Mouse (Mus musculus) gastrocnemius, postnatal 14 days (tissue): Measurements from ENCODE around the gene Zscan10. TPM values are rescaled to one million over a fixed set of nuclear protein-coding genes. Genes with fewer than 3 reads are reported as not detected.
"Not testable (repeated sequence)": the region's sequence is repeated elsewhere in the genome, so short reads cannot be mapped to it uniquely, and the experiment has no call there.

ENCODE experiments used
- DNase-seq: peaks from one replicate; pipeline ENCODE4 v3.0.0; 2021; ENCODE audit warnings: mixed read lengths
- intact Hi-C: fragments of 180-260 bp; cut with DNase I; formaldehyde crosslinking; loops from one replicate; pipeline ENCODE4 v1.15.1; 2025; ENCODE audit warnings: low total_unique reads
- total RNA-seq, 2 experiments: library from RNA; stranded (reverse); gene quantifications; 2 replicates each; pipeline ENCODE4 v1.2.3; 2021

The Zscan10 gene
- total RNA-seq, 2 experiments from 2014 or later = not detected

DNA sequence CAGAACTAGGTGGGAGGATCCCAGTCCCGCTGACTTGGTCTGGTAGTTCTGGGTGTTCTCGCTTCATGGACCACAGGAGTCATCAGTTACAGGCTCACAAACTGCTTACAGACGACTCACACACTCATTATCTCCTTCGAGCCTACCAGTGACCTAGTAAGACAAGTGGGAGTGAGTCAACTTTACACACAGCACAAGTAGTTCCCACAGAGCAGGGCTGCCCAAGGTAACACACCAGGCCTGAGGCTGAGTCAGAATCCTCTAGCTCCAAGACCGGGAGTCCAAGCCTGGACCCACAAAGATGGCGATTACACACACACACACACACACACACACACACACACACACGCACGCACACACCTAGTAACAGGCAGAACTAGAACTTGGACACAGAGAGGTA lies 15.9 kb upstream of the Zscan10 start:
- no peak for DNase-seq
- intact Hi-C loops = no loop called here

DNA sequence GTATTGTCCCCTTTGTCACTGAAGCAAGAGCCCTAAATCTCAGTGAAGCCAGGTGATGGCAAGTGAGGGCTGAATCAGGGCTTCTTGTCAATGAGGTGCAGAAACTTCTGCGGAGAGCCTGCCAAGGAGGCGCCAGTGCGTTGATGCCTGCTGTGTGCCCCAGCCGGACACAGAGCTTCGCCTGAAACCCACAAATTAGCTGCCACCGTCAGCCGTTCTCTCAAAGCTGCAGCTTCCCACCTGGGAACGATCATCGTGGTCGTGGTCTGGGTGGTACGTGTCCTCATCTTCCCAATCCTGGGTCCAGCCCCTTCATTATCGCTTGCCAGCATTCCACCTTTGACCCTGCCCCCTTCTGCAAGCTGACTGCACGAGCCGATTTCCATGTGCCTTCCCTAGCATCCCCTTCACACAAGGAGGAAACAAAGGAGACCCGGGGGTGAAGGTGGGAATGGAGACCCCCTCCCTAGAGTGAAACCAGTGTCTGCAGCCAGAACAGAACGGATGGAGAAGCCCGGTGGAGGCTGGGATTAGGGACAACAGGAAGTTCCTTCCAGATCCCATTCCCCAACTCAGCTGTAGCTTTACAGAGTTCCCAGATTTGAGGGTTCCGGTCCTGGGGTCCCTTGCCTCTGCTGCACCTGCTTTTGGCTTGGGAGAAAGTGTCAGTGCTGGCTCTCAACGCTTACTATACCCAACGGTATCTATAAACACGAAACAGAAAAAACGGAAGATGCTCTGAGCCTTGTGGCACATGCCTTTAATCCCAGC lies 14.8 kb upstream of the Zscan10 start:
- DNase-seq = peak; percentile 34
- intact Hi-C loops = no loop called here

DNA sequence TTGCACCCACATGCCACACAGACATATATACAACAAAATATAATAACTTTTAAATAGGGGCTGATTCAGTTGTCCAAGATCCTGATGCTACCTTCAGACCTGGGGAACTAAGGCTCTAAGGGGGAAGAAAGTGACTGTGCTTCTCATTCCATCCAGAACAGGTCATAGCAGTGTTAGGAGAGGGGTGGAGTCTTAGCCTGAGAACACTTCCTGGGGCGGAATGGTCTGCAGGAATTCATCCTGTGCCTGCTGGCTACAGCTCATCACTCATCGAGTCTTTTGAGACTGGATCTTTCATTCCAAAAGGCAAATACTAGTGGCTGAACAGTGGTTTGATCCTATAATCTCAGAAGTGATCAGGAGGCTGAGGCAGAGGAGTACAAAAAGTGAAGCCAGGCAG lies 13.4 kb upstream of the Zscan10 start:
- intact Hi-C loops = no loop called here

DNA sequence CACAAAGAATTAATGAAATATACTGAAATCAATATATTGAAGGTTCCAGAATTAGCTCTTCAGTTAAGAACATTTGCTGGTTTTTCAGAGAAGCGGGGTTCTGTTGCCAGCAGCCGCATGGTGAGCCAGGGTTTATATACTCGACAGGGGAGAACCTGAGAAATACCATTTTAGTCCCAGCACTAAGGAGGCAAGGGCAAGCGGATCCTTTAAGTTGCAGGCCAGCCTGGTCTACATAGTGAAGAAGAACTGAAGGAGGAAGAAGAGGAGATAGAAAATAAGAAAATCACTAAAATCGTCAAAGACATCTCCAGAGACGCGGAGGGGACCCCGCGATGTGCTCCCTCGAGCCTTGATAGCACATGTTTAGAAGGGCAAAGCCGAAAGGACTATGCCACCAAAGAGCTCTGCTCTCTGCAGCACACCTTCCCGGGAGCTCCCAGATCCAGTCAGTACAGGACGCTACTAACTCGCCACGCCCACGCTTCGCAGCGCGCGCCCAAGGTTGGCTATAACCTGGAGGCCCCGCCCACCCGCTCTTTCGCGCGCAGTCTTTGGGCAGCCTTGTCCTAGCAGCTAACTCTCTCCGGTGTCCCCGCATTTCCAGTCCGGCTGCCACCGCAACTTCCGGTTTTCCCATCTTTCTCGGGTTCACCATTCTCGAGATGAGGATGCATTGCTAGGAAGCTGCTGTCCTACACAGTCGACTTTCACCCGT lies 8.3 kb upstream of the Zscan10 start:
- DNase-seq = peak; percentile 94
- intact Hi-C loops = no loop called here

More for the DNA sequence above, 13.4 kb upstream of the Zscan10 start:
- no peak for DNase-seq

GRCm38 (mm10) chr17:23592926-23593300 lies 7.7 kb upstream of the Zscan10 start:
- no peak for DNase-seq
- intact Hi-C loops = no loop called here

DNA sequence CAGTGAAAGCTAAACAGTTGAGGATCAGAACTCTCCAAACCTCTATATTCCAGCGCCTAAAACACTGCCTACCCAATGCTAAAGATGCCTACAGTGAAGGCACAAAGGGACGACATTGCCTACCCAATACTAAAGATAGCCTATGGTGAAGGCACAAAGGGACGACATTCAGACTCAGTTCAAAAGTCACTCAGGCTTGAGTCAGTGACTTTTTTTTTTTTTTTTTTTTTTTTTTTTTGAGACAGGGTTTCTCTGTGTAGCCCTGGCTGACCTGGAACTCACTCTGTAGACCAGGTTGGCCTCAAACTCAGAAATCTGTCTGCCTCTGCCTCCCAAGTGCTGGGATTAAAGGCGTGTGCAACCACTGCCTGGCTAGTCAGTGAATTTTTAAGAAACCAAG lies 5.5 kb upstream of the Zscan10 start:
- DNase-seq, intact Hi-C loops: not testable (repeated sequence)

DNA sequence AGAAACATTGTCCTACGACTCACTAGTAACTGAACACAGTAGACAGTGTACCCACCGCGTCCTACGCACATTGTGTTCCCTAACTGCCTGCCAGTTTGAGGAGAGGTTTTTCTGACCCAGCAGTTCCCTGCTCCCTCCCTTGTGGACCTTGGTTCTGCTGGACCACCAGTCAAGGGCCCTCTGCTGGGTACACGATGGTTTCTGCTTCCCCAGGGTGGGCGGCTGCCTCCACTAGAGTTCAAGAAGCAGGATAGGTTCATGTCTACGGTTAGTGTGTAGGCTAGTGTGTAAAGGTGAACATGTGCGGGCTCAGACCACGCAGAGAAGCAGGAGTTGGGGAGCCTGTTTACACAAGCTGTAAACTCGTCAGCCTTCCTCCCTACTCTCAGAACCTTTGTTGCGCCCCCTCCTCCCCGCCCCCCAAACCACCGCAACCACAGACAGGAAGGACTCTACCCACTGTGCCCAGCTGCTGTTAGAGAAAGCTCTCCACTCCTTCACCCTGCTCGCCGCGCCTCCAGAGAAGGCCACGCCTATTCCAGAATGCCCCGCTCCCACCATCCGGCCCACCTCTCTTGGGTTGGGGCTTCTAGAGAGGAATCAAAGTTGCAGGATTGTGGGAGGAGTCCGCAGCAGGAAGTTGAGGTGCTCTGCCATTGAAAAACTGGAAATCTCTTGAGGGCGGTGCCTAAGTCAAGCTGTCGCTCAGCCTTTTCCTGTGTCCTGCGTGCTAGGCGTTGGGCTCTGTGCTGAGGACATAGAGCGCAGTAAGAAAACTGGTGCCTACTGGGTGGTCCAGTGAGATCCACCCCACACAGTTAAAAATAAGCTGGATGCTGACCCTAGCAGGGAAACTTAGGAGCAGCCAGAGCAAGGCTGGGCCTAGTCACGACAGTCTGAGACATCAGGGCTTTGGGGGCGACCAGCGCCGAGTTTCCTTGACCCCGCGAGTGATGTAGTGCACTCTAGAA lies 1.8 kb upstream of the Zscan10 start, which contains the start of gene Zfp13:
TSS of gene Zfp13 (minus strand) at position 906 of the 971 bp plus-strand sequence.
- intact Hi-C loops = no loop called here

DNA sequence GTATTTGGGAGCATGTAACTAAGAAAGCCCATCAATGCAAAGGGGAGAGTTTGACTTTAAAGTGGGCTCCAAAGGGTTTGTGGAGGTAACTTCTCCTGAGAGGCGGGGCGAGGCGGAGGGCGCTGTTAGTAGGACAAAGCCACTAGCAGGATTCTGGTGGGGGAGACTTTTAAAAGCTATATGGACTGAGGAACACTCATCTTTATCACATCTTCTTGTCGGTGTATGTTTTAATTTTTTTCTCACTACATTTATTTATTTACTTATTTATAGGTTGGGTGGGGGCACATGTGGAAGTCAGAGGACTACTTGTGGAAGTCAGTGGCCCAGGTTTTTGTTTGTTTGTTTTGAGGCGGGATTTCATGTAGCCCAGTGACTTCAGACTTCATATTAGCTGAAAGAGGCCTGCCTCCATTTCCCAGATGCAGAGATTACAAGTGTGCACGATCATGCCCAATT lies 1.0 kb upstream of the Zscan10 start:
- intact Hi-C loops = no loop called here
- no peak for DNase-seq

More for the DNA sequence above, 1.8 kb upstream of the Zscan10 start, which contains the start of gene Zfp13:
- peak; percentile 84 for DNase-seq

GRCm38 (mm10) chr17:23601836-23602585 lies 1.4 kb downstream of the Zscan10 start:
- no peak for DNase-seq
- intact Hi-C loops = no loop called here

DNA sequence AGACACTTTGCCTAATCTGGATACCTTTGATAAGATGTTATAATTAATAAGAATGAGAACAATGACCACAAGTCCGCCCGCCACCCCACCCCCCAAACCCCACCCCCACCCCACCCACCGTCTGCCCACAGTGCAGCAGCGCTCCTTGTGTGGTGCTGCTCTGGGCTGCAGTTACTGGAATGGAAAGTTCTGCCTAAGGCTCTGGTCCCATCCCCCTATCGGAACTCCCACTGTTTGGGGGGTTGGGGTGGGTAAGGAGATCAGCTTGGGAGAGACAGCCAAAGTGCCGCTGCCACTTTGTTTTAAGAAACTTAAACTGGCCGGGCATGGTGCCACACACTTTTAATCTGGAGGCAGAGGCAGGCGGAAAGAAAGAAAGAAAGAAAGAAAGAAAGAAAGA lies 2.4 kb downstream of the Zscan10 start:
- intact Hi-C loops = no loop called here
- DNase-seq = no peak

- intact Hi-C loops = no loop called here
- DNase-seq = no peak
Measured at GRCm38 (mm10) chr17:23603542-23603941, 2.9 kb downstream of the Zscan10 start.

DNA sequence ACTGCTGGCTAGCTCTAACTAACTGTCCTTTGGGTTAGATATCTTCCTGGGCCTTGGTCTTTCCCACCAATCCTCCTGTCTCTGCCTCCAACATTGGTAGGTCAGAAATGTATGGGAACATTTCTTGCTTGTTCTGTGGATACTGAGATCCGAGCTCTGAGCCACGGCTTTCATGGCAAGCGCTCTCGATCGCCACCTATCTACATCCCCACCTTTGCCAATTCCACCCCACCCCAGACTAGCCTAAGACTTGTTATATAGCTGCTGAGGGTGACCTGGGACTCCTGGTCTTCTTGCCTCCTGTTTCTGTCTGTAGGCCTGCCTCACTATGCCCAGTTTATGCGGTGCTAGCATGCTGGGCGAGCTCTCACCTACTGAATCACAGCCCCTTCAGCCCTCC lies 3.7 kb downstream of the Zscan10 start:
- DNase-seq = no peak
- intact Hi-C loops = no loop called here

DNA sequence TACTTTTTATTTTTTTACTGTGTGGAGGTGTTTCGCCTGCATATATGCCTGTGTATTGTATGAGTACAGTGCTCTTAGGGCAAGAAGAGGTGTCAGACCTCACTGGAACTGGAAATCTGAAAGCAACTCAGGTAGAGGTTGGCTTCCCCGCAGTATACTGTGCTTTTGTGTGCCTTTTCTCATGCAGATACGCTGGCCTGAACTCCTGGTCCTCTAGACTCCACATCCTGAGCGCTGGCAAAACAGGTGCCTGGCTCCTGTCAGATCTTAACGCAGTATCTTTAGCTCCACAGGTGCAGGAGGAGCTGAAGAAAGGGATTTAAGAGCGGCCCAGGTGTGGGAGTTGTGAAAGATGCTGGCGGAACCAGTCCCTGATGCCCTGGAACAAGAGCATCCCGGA lies 4.6 kb downstream of the Zscan10 start:
- intact Hi-C loops = no loop called here

GRCm38 (mm10) chr17:23609612-23610011 lies 9.0 kb downstream of the Zscan10 start:
- DNase-seq = no peak
- intact Hi-C loops = loop anchor here (5.0 kb wide), 1 partner anchor 37 kb away; no protein-coding TSS in a partner anchor

More for the DNA sequence above, 4.6 kb downstream of the Zscan10 start:
- DNase-seq = no peak

DNA sequence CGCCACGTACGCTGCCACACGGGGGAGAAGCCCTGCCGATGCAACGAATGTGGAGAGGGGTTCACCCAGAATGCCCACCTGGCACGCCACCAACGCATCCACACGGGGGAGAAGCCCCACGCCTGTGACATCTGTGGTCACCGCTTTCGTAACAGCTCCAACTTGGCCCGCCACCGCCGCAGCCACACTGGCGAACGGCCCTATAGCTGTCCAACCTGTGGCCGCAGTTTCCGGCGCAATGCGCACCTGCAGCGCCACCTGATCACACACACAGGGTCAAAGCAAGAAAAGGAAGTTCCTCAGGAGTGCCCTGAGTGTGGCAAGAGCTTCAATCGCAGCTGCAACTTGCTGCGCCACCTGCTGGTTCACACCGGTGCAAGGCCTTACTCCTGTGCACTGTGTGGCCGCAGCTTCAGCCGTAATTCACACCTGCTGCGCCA lies 9.7 kb downstream of the Zscan10 start:
- DNase-seq = peak; percentile 29
- intact Hi-C loops = loop anchor here (5.0 kb wide), 1 partner anchor 38 kb away; no protein-coding TSS in a partner anchor

DNA sequence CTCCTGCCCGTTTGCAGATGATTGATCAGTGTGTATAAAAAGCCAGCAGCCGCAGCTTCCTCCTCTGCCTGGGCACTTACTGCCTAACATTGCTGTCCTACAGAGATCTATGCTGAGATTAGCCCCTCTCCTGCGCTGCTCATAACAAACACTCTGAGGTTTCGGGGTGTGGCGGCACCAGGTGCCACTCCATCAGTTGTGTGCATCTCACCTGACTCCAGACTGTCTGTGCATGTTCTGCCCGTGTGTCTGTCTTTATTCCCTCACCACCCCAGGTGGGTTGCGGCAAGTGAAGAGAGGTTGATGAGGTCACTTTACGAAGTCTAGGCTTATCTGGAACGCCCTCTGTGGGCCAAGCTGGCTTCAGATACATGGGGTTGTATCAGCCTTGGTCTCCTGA lies 16.4 kb downstream of the Zscan10 start:
- intact Hi-C loops = no loop called here
- DNase-seq = no peak

- DNase-seq = no peak
- intact Hi-C loops = no loop called here
Measured at GRCm38 (mm10) chr17:23620351-23620750, 19.7 kb downstream of the Zscan10 start.

DNA sequence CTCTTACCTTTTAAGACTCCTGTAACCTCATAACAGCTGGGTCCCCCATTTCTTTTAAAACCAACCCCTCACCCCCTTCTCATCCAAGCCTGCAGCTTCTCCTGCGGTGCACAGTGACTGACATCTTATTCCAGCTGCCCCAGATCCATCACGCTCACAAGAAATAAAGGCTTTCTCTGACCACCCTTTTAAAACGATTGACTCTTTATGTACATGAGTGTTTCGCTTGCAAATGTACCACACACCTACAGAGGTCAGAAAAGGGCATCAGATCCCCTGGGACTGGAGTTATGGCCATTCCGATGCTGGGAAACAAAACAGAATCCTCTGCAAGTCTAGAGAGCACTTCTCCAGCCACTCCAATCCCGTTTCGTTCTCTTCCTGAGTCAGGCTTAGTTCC lies 27.2 kb downstream of the Zscan10 start:
- intact Hi-C loops = no loop called here
- no peak for DNase-seq
